Mouse (Mus musculus) T-cell, adult 2 months (primary cell): Measurements from ENCODE around the gene Ptpro.

Experiments
- DNase-seq: peaks from one replicate; pipeline ENCODE4 v3.0.0; 2022; ENCODE audit warnings: low spot score

Ptpro gene

DNA sequence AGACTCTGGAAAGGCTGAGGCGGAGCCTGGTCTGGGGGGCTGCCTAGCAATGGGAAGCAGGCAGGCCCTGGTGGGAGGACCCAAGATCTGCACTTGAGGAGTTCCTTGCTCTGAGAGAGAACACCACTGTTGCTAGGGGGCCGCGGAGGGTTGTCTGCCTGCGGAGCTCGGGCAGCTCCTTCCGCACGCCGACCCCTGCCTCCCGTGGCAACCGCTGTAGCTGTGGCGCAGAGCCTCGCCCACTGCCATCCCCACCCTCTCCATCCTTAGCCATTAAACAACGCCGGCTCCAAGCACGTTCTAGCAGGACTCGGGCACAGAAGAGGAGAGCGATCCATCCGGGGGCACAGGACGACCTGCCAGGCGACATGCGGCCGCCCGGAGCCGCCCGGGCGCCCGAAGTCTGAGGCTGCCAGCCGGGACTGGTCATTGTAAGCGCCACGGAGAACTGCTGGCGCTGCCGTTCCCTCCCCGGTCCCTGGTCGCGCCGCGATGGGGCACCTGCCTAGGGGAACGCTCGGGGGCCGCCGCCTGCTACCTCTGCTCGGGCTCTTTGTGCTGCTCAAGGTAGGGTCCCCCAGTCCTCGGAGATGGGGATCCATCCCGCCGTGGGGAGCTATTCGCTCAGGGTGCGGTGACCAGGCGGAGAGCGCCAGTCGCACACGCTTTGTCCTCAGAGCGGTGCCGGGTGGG lies at the start of gene Ptpro:
TSS of gene Ptpro (plus strand) at position 126 of the 693 bp plus-strand sequence.
- no peak for DNase-seq

DNA sequence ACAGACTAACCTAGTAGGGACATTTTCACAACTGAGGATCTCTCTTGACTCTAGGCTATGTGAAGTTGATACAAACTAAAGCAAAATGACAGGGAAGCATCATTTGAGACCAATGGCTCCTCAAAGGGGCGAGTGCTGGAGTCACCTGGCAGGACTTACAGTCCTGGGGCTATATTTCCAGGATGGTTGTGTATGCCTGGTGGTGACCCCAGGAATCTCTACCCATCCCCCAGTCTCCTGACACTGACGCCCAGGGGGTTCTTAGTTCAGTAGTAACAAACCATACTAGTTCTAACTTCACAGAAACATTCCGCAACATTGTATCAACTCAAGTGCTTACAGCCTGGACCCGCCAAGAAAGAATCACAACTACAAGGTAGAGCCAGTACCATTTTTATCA lies 49.5 kb upstream of the Ptpro start:
- DNase-seq: no peak

DNA sequence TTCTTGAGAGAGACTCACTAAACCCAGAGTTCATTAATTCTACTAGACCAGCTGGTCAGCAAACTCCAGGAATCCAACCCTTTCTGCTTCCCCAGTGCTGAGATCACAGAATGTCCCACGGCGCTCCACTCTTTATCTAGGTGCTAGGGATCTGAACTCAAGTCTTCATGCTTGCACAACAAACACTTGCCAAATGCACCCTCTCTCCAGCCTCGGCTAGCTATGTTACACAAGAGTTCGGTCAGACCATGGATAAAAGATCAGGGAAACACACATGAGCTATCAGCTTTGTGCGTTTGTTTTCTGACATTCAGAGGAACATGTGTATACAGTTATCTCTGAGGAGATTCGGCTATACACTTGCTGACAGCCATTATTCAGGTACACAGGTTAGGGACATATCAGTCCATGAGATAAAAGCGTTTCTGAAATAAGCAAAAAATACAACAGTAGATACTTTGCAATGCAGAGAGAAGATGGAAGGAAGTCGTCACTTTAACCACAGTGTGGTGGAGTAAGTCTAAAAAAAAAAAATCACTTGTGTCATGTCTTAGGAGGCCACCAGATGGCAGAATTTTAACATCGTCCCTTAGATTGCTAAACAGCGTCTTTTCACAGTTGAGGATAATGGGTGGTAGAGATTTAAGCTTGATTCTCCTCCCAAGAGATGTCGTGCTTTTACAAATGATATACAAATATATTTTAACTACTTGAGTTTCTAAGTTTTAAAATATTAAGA lies 46.3 kb upstream of the Ptpro start:
- DNase-seq: no peak

DNA sequence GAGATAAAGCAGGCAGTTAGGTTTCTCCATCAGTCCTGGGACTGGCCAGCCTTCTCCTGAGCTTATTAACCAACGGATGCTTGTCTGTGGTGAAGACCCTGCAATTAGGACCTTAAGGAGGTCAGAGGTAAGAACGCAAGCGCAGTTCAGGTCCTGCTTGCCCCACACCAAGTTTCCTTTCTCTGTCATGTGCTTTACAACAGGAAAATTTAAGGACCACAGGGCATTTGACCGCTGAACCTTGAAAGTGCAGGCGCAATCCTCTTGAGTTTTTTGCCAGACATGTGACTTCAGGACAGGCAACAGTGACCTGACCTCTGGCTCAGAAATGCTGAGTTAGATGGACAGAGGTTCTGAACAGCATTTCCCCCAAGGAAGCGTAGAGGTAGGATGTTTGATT lies 45.0 kb upstream of the Ptpro start:
- no peak for DNase-seq

DNA sequence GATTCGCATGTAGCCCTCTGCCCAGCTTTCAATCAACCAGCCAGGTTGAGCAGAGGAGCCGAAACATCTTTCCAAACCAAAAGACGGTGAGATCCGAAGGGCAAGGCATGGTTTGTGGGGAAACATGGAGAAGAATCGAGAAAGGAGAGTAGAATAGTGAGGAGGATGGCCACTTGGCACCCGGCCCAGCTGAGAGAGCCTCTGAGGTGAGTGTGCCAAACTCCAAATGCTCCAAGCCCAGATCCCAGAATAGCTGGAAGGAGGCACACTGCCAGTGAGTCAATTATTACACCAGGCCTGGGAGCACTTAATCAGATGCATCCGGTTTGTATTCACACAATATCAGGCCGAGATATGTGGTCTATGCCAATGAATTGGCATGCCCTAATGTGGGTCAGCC lies 42.1 kb upstream of the Ptpro start:
- DNase-seq: no peak

DNA sequence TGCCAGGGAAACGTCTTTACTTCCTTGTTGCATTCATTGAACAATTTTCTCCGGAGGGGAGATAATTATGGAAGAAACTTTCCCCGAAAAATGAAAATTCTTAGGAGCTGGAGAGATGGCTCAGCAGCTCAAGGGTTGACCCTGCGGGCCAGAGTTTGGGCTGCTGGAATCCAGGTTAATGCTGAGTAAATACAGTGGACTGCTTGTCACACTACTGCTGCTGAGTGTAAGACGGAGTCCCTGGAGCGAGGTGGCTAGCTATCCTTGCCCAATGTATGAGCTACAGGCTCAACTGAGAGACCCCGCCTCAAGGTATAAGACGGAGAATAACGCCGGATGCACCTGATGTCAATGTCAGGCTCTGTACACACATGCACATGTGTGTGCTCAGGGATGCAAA lies 41.1 kb upstream of the Ptpro start:
- DNase-seq: no peak

DNA sequence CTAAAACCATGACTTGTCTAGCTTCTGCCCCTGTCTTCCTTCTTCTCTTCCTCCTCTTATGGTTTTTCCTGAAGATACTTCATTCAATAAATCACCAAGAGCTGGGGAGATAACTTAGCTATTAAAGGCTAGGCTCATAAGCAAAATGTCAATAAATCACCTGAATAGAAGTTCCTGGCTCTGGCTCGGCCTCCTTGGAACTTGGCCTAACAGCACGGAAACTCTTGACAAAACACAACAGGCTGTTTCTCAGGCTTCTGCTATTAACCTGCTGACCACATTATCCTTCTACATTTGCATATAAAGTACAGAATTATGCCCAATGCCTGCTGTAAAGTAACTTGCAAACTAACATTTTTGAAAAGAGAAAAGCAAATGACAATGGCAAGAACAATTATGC lies 40.7 kb upstream of the Ptpro start:
- no peak for DNase-seq

DNA sequence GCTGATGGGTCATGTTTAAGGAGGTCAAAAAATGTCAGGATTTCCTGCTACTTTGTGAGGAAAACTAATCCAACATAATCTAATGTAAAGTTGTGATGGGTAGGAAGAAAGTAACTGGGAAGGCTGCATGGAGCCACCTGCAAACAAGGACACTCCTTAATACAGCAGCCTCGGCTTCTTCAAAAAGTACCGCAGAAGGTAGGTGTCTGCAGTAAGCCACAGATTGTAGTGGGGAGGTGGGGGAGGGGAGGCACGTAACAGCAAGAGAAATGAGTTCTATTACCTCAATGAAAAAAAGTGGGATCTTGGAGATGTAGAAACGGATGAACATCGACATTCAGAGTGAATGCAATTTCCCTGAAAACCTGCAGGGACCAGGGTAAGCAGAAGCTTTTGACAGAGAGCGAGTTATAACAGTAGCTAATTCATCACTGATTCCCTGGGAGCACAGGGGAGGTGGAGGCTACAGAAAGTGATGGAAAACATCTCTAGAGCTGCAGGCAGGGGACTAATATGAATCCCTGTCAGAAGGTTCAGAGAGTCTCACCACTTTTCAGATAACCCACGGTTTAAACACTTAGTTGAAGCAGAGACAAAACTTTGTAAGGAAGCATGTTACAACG lies 34.2 kb upstream of the Ptpro start:
- no peak for DNase-seq

DNA sequence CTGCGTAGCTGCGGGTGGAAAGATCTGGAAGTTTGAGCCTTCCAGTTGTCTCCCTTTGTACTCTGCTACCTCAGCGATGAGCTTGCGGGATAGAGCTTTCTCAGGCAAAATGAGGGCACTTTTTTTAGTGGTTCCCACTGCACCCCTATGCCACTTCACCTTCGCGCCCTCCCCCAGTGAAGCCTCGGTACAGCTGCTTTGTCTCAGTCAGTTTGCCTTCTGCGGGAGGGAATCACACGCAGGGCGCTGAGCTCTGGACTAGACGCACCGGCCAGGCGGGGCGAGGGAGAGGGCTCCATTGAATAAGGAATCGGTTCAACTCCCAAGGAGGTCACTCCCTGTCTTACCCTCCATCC lies 746 bp downstream of the Ptpro start:
- DNase-seq: no peak

DNA sequence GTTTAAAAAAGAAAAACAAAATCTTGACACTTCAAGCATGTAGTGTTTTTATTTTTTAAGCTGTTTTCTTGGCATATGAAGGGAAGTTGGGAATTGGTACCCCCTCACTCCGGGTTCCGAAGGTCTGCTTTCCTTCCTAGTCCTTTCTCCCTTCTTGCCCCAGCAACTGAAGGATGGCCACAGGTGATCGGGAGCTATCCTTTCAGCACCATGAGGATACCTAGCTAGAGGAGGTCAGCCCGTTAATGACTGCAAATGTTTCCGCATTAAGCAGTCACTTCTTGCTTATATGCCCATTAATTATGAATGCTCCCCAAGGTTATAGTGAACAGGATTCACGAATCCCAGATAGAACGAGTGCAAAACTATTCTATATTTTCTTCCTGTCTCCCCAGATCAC lies 1.3 kb downstream of the Ptpro start:
- no peak for DNase-seq

DNA sequence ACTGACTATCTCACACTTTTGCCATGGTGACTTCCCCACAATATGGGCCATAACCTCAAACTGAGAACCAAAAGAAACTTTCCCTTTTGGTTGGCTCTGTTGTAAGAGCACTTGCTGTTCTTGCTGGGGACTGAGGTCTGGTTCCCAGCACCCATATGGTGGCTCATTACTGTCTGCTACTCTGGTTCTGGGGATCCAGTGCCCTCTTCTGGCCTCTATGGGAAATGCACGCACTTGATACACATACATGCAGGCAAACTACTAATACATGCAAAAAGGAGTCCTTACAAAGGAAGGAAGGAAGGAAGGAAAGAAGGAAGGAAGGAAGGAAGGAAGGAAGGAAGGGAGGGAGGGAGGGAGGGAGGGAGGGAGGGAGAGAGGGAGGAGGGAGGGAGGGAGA lies 8.9 kb downstream of the Ptpro start:
- DNase-seq: no peak

DNA sequence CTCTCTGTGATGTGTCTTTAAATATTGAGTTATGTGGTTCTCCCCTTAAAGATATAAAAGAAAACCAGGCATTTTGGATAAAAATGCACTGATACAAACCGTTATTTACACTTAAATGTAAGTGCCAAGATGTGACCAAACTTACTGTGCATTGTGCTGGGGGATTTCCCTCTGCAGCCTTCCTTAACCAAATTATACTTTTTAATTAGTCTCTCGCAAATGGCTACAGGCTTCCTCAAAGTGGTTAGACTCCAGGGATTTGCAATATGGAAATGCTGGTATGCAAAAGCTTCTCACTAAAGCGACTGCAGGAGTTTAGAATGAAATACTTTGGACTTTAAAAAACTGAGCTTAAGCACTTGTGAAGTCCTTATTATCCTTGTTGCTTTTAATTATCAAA lies 10.0 kb downstream of the Ptpro start:
- DNase-seq: no peak

DNA sequence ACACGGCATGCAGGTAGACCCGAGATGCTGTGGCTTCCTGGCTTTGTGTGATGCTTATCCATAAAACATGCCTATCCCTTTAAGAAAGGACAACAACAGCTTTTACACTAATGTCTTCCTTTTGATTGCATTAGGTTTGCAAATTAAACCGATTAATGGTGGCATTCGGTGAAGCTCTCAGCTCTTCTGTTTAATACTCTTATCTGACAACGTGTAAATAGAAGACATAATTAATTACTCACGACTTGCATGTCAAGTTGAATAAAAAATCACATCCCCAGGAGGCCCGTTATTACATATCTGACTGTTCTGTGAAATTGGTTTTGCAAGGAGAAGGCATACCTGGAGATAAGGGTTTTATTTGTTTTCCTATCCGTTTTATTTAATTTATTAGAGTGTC lies 15.9 kb downstream of the Ptpro start:
- DNase-seq: no peak

DNA sequence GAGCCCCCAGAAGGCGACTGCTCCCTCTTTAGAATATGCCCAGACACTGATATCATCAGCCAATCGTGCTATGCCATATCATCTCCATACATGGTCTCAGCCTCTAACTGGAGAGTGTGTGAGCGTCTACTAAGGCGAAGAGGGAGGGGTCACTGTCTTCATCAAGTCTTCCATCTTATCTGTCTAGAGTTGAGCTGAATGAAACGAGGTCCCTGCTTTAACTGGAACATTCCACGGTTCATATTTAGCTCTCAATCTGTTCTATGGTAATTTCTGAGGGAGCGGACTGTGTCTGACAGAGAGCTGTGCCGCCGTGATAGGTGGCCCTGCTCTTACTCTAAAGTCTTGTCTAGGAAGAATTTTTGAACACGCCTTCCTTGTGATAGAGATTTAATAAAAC lies 16.5 kb downstream of the Ptpro start:
- no peak for DNase-seq

DNA sequence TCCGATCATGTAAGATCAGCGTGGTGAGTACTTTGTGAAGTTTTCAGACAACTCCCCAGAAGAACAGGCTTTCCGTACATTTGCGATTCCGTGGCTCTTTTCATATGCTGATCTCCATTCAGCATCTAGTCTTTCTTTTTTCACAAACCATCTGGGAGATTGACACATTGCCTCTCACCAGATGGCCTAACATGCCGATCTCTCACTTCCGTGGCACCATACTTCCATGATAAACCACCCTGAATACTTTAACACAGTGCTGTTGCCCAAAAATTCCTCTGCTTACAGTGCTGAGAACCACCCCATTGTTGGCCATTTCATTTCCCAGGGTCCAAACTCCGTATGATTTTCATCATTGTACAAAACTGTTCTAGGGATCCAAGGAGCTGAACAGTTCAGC lies 20.4 kb downstream of the Ptpro start:
- no peak for DNase-seq

DNA sequence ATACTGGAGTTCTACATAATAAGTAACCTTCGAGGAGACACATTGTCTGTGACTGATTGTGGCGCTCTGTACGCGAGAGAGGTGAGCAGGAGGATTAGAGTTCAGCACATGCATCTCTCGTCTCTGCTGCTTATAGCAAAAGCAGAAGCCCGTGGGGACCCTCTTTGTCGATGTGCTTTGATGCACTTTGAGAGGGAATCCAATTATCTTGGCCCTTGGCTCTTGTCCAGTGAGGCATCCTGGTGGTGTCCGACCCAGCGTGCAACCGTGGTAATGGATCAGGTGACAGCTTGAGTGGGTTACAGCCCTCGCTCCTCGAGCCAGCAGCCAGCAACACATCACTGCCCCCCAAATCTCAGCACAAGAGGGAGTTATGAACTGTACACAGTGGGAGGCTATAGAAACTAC lies 25.5 kb downstream of the Ptpro start:
- DNase-seq: no peak

DNA sequence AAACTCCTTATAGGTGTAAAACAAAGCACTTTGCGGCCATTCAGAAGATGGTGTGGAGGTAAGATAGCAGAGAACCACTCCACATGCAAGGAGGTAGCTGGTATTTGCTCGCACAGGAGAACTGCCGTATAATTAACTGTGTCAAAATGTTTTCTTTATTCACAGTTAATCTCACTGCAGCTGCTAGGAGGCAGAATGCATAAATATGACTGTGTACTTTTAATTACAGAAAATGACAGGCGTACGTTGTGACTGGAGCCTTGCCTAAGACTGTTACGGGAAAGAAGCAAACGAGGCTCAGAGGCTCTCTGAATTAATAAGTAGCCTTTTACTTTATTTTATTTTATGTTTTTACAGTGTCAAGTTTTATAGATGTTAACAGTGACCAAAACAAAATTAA lies 27.5 kb downstream of the Ptpro start:
- no peak for DNase-seq

DNA sequence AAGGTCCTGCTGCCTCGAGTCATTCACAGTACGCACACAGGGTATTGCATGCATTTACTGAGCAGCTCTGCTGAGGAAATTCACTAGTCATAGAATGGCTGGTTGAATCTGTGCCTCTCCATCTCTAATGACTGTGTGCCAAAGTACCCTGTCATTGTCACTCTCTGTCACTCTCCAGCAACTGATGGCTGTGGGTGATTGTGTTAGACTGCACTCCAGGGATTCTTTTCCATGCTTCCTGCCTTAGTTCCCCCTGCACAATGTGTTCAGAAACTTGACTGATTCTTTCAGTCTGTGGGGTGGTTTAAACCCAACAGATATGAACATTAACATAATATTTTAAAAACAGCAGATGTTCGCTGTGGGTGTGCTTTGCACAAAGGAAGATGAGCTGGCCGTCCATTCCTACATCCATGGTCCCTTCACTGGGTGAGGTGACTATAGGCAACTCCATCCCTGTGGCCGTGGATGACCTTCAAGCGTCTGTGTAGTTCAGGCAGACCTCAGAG lies 29.5 kb downstream of the Ptpro start:
- DNase-seq: no peak

DNA sequence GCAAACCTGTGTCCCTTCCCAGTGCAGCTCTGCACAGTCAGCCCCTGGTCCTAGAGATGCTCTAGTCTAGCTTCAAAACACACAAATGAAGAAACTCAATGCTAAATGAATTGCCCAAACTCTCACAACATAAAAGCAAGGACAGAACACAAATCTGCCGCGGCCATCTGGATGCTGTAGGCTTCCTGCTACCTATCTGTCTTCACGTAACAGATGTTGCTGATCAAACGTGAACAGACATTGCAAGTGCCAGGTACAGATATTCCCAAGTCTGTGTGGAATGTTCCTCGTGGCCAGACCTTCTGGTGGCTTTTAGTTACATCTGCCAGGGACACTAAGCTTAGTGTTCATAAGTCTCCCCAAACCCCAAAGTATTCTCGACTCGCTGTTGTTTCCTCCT lies 29.9 kb downstream of the Ptpro start:
- no peak for DNase-seq

DNA sequence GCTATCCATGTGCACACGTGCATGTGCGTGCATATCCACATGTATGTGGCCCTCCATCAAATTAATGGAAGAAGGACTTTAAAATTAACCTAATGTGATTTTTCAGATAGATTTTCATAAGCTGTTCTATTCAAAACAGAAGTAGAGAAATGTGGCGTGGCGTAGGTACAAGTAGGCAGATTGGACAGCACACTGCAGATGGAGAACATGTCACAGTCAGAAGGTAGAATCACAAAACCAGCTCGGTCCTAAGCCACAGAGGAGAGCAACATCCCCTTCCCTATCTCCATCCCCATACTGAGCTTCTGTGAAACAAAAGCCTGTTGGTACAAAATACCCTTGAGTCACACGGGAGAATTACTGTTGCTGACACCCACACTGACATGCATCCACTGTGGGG lies 34.3 kb downstream of the Ptpro start:
- DNase-seq: no peak

DNA sequence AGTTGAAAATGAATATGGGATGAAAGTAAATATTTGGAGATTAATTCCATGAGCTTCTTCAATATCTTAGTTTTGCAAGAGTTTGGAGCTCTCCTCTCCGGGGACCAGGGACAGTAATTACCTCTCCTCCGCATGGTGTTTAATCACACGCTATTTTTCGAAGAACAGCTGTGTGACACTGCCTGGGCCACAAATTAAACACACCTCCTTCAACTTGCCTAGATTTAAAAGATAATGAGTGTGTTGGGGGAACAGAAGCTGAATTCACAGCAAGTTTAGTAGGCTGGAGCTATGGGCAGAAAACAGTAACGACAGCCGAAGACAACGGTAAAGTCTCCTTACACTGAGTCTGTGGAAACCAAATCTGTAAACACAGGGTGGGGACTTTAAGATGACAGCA lies 35.7 kb downstream of the Ptpro start:
- DNase-seq: no peak

DNA sequence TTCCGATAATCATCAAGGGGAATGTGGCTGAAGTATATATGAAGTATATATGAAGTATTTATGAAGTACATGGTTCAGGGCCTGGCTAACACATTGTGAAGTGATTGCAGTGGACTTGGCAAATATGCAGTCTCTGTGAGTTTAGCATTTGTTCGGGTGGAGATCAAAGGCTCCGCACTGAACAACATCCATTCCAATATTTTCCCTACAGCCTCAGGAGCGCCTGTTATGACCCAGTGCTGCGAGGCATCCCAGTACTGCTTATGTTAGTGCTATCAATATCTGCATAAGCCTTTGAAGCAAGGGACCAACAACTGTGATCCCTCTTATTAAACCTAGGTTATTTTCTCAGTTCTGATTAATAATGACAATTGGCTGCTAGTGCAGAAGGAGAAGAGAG lies 36.1 kb downstream of the Ptpro start:
- no peak for DNase-seq

DNA sequence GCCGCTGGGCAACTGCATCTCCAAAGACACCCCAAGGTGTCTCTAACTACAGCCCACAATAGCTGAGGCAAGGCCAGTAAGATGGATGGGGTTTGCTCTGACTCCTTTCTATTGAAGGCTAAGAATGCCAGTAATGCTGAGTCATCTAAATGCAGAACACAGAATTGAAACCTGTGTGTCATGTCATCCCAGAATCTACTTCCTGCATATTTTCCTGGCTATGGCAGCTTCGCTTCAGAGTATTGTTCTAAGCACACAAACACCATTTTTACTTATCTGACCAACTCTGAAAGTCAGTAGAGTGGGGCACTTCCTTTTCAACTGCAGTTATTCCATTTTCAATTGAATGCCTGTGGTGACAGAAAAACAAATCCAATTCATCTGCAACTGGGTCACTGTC lies 40.3 kb downstream of the Ptpro start:
- DNase-seq: no peak
